Mouse (Mus musculus) heart, postnatal 36 days (tissue): ENCODE measurements around the gene Pxdn. TPM values are rescaled to one million over a fixed set of nuclear protein-coding genes. Genes with fewer than 3 reads are reported as not detected.

ENCODE experiments used
- DNase-seq, 2 experiments: peaks; one replicate each; pipeline ENCODE4 v3.0.0; 2021 to 2022
- intact Hi-C: fragments of 180-260 bp; cut with DNase I; formaldehyde crosslinking; loops from one replicate; pipeline ENCODE4 v1.15.1; 2025
- total RNA-seq, 2 experiments: library from RNA; stranded (reverse); gene quantifications; 2 replicates each; pipeline ENCODE4 v1.2.3; 2021

Pxdn gene
- total RNA-seq, 2 experiments from 2014 or later = 51.7 to 54.5 TPM

DNA sequence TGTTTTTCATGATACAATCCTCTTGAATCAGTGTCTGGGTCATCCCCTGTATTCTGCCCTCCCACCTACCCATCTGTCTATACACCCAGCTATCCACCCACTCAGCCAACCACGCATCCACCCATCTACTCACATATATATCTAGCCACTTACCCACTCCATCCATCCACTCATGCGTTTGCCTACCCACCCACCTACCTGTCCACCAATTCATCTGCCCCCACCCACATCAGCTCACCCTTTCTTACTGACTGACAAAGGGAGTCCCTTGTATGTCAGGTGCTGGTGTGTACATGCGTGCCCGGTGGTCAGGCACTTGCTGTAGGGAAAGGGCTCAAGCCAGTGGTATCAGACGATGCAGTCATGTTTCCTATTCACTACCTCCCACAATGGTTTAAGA lies 14.1 kb downstream of the Pxdn start:
- intact Hi-C loops = no loop called here
- no peak for DNase-seq

DNA sequence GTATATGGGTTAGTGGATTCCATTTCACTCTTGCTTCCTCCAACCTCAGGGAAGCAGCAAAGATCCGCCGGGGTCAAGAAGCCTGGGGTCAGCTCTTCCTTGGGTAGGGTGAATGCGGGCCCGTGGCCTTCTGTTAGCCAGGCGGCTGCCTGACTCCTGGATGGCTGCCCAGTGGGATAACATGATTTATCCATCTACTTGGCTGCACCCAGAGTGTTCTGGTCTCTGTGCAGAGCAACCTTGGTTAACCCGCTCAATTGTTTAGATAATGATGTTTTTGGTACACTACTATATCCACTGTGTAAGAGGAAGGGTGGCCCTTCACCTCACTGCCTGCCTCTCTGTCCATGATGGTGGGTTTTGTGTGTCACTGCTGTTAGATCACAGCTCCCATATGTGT lies 14.7 kb downstream of the Pxdn start:
- peak; percentile 56 to 60 for DNase-seq
- intact Hi-C loops = loop anchor here (2.0 kb wide), 1 partner anchor 13 kb away; no protein-coding TSS in a partner anchor

DNA sequence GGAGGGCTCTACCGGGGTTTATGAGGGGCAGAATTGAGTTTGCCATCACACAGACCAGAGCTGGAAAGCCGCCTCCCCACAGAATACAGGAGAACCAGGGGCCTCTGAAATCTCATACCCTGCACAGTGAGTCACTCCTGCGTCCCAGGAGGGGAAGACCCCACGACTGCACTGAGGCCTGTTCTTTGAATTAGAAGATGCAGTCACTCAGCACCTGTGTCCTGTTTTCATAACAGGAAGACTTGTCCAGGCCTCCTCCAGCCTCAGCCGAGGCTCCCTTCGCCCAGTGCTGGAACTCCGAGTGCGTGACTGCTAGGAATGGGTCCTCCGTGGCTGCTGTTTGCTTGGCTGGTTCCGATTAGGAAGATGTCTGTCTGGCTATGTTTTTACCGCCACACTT lies 16.6 kb downstream of the Pxdn start:
- DNase-seq = no peak
- intact Hi-C loops = loop anchor here (2.0 kb wide), 1 partner anchor 15 kb away; no protein-coding TSS in a partner anchor

DNA sequence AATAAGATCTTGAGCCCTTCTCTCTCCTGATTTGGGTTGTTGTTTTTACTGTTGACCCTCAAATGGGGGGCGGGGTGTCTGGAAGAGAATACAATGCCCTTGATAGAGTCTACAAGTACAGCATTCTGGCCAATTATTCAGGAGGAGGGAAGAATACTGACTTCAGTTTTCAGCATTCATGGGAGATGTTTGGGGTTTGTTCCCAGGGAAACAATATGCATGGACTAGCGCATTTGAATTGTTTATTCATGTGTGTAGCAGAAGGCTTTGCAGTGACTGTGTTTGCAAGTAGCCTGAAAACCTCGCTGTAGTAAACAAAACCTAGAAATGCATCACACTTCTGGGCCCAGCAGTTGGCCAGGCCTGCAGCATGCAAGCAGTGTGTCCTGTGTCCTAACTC lies 17.1 kb downstream of the Pxdn start:
- DNase-seq = no peak
- intact Hi-C loops = no loop called here

GRCm38 (mm10) chr12:29956969-29957368 lies 19.6 kb downstream of the Pxdn start:
- no peak for DNase-seq
- intact Hi-C loops = no loop called here

- no peak for DNase-seq
- intact Hi-C loops = no loop called here
Observed at GRCm38 (mm10) chr12:29958637-29959036, 21.2 kb downstream of the Pxdn start.

GRCm38 (mm10) chr12:29961041-29961440 lies 23.6 kb downstream of the Pxdn start:
- DNase-seq = no peak
- intact Hi-C loops = no loop called here

- intact Hi-C loops = no loop called here
Observed at GRCm38 (mm10) chr12:29965016-29965415, 27.6 kb downstream of the Pxdn start.

GRCm38 (mm10) chr12:29971795-29972464 lies 34.5 kb downstream of the Pxdn start:
- DNase-seq = no peak
- intact Hi-C loops = loop anchor here (2.0 to 10.0 kb wide), 2 partner anchors 33 to 63 kb away; no protein-coding TSS in a partner anchor

More at GRCm38 (mm10) chr12:29965016-29965415, 27.6 kb downstream of the Pxdn start:
- no peak for DNase-seq

GRCm38 (mm10) chr12:29972533-29972932 lies 35.1 kb downstream of the Pxdn start:
- intact Hi-C loops = loop anchor here (2.0 to 10.0 kb wide), 2 partner anchors 34 to 62 kb away; no protein-coding TSS in a partner anchor
- DNase-seq = no peak

DNA sequence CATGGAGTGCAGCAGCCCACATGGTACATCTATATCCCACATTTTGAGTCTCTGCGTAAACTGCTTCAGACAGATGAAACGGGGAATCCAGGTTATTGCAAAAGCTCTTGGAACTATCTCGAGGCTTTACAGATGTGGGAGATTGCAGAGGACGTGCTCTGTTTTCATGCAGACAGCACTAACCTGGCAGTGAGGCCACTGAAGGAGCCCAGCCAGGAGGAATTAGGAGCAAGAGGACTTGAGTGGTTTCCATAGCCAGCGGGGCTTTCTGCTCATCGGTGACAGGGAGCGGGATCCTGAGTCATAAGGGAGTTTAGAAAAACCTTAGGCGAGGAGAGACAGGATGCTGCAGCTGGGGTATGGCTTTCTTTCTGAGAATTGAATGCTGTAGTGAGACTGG lies 42.7 kb downstream of the Pxdn start:
- DNase-seq = no peak
- intact Hi-C loops = no loop called here

DNA sequence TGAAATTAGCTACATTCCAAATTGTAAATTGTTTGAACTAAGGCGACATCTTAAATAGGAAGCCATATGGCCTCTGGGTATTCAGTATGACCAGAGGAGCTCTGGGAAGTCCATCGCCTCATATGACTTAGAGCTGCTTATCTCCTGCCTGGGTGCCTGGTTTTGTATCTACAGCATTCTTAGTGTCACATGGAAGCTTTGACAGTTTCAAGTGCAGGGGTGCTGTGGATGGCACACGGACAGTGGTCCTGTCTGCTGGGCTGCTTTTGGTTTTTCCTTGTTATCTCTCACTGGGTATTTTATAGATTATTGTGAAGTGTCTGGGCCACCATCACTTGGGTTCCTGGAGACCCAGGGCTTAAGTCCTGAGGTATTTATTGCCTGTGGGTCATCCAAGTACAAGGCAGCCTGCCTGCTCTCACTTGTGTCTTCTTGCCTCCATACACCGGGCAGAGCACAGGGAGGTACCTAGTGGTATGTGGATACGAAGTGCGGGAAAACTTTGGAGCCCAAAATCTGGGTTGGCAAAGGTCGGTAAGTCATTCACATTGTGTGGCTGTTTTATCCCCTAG lies 44.4 kb downstream of the Pxdn start:
- intact Hi-C loops = no loop called here
- DNase-seq = no peak

DNA sequence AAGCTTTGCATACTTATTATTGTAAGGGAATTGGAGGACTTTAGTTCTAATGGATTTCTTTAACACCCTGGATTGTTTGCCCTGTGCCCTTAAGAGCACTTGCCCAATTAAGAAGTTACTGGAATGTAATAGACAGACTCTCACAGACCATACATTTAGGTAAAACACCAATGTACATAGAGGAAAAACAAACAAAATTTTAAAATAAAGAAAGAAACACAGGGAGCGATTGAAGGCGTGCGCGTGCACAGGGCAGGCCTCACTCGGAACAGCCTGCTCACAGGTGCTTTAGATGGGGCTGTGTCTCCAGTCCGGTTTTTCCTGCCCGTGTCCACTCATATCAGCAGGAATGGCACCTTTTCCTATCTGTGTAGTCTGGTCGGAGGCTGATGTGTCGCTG lies 45.8 kb downstream of the Pxdn start:
- DNase-seq = no peak
- intact Hi-C loops = no loop called here

GRCm38 (mm10) chr12:29985126-29985525 lies 47.7 kb downstream of the Pxdn start:
- intact Hi-C loops = loop anchor here (5.0 kb wide), 1 partner anchor 58 kb away; no protein-coding TSS in a partner anchor
- DNase-seq = no peak

DNA sequence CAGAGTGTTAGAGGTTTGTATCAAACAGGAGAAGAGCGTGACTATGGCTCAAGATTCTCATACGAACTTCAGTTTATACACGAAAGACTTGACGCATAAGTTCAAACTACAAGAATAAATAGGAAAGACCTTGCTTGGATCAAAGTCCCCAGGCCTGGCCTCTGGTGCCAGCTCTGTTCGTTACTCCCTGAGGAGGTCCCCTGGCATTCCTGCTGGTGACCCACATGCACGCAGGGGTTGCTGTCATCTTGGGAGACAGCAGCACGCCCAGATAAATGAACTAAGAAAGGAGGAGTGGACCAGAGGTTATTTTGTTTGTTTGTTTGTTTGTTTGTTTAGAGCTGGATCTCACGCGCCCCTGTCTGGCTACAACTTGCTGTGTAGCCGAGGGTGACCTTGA lies 48.8 kb downstream of the Pxdn start:
- no peak for DNase-seq
- intact Hi-C loops = loop anchor here (5.0 kb wide), 1 partner anchor 59 kb away; no protein-coding TSS in a partner anchor

DNA sequence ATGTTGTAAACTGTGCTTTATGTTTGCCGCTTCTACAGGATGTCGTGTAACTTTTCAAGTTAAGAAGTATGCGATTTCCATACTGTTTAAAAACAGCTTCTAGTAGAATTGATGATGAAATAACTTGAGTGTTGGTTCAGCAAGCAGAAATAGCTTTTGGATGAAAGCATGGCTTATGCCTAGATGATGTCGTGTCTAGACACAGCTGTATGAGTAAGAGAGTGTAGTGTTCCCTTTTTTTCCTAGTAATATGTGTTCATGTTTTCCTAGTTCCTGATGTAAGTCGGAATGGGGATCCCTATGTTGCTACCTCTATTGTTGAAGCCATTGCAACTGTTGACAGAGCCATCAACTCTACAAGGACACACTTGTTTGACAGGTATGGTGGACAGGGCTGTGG lies 61.5 kb downstream of the Pxdn start:
- intact Hi-C loops = no loop called here
- DNase-seq = no peak

GRCm38 (mm10) chr12:30001951-30002350 lies 64.5 kb downstream of the Pxdn start:
- intact Hi-C loops = no loop called here
- DNase-seq = no peak

GRCm38 (mm10) chr12:30003680-30004364 lies 66.4 kb downstream of the Pxdn start:
- intact Hi-C loops = no loop called here

GRCm38 (mm10) chr12:30004365-30004723 lies 66.9 kb downstream of the Pxdn start:
- intact Hi-C loops = no loop called here

More at GRCm38 (mm10) chr12:30003680-30004364, 66.4 kb downstream of the Pxdn start:
- DNase-seq = peak in 1 of 2 experiments; percentile 34

GRCm38 (mm10) chr12:30006586-30006985 lies 69.2 kb downstream of the Pxdn start:
- DNase-seq = no peak
- intact Hi-C loops = no loop called here

More at GRCm38 (mm10) chr12:30004365-30004723, 66.9 kb downstream of the Pxdn start:
- no peak for DNase-seq

DNA sequence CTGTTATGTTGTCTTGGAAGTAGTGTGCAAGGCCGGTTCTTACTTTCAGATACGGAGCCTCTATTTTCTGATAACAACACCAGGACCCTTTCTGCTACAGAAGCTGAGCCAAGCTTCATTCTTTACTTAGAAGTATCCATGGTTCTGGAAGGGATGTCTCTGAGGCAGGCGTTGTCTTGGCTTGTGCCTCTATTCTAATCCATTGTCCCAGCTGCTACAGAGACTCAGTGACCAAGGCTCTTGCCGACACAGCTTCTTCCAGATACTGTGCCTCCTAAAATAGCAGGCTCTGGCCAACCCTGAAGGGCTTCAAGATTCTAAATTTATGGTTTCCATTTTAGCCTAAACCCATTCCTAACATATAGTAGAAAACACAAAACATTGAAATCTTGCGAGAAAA lies 71.3 kb downstream of the Pxdn start:
- intact Hi-C loops = no loop called here
- no peak for DNase-seq

GRCm38 (mm10) chr12:30015501-30015900 lies 78.1 kb downstream of the Pxdn start:
- intact Hi-C loops = no loop called here

More at GRCm38 (mm10) chr12:30015501-30015900, 78.1 kb downstream of the Pxdn start:
- no peak for DNase-seq
